Mouse (Mus musculus): ENCODE data around the gene Insig1. TPM values are rescaled to one million over a fixed set of nuclear protein-coding genes. Genes with fewer than 3 reads are reported as not detected.

Insig1 gene
- polyA plus RNA-seq, 1 experiment: 37.4 TPM

DNA sequence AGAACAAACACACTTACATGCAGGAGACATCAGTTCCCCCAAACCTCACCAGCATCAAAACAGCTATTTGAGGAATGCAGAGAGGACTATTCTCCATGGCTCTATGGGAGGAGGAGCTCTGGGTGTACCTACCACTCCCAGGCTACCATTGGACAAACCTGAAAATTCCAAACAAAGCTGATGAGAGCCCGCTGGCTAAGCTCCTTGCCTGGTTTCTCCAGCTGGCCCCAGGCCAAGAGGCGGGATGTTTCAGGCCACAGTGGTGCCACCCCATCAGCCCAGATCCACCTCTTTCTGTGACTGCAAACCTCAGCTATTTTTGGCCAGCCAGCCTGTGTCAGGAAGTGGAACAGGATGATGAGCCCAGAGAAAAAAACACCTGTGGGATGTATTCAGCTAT lies 33.0 kb upstream of the Insig1 start:
- TF ChIP-seq POLR2A (IDR thresholded peaks at IDR 0.05; ENCODE audit: borderline replicate concordance, low read depth, low read length) (no peak), CTCF (IDR thresholded peaks at IDR 0.05; ENCODE audit: low read depth, low read length) (no peak)
- Histone ChIP-seq H3K4me3 (ENCODE audit: insufficient read depth, low read length) (peak overlapping the region; percentile 30), H3K4me1 (ENCODE audit: control insufficient read depth, insufficient read depth, low read length) (peaks cover 47% of the 10 kb centered on the region), H3K27ac (ENCODE audit: insufficient read depth, low read depth, low read length) (peak overlapping the region; percentile 95)

DNA sequence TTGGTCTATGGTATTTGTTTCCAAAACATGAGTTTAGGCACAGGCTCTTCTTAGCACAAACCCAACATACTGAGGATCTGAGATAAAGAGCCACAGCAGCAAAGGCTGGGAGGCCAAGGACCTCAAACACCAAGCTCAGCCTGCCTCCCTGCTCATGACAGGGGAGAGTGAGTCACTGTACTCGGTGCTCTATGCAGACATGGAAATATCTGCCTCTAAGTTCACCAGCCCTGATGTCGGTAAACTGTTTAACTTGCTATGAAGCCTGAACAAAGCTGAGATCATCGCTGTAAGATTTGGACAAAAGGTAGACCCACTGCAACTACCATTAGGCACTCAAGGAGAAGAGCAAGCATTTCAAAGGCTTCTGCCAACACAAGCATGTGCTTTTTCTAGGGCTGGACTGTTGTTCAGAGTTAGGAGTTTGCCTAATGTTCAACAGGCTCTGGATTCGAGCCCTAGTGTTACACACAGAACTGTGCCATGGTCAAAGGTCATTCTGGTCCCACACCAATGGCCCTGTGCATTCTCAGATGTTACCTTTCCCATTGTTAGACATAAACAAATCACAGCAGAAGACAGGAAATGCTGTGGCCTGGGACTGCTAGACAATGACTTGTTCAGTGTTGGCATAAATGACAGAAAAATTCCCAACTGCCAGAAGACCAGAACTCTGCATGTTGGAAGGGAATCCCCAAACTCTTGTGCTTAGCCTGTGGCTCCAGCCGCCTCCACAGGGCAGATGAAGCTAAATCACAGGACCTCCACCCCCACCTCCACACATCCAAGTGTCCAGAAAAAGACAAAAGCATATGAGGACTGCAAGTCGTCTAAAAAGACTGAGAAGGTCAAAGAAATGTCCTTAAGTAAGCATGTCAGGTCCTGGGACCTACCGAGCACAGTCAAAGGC lies 31.2 kb upstream of the Insig1 start:
- Histone ChIP-seq H3K4me3 (ENCODE audit: insufficient read depth, low read length) (no peak overlapping the region), H3K27ac (ENCODE audit: insufficient read depth, low read depth, low read length) (no peak overlapping the region), H3K4me1 (ENCODE audit: control insufficient read depth, insufficient read depth, low read length) (peaks cover 49% of the 10 kb centered on the region)
- TF ChIP-seq POLR2A (IDR thresholded peaks at IDR 0.05; ENCODE audit: borderline replicate concordance, low read depth, low read length) (no peak), CTCF (IDR thresholded peaks at IDR 0.05; ENCODE audit: low read depth, low read length) (no peak)

DNA sequence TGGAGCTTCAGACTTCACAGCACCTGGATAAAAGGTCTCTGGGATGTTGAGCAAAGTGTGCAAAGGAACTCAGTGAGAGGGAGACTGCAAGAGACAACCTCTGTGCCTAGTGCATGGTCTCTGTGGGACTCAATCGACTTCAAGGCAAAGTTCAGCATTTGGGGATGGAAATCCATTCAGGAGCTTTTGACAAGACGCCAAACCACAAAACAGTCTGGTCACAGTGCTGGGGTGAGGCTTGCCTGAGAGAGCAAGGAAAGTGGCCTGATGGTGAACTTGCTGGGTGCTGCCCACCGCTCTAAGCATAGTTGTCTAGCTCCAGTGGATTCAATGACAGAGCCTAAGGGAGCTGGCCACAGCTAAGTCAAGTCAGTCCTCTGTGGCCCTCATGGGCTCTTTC lies 30.4 kb upstream of the Insig1 start:
- no peak overlapping the region for H3K27ac ChIP-seq (ENCODE audit: insufficient read depth, low read depth, low read length)
- H3K4me1 ChIP-seq (ENCODE audit: control insufficient read depth, insufficient read depth, low read length): peaks cover 49% of the 10 kb centered on the region
- no peak overlapping the region for H3K4me3 ChIP-seq (ENCODE audit: insufficient read depth, low read length)
- TF ChIP-seq POLR2A (IDR thresholded peaks at IDR 0.05; ENCODE audit: borderline replicate concordance, low read depth, low read length) (no peak), CTCF (IDR thresholded peaks at IDR 0.05; ENCODE audit: low read depth, low read length) (no peak)

DNA sequence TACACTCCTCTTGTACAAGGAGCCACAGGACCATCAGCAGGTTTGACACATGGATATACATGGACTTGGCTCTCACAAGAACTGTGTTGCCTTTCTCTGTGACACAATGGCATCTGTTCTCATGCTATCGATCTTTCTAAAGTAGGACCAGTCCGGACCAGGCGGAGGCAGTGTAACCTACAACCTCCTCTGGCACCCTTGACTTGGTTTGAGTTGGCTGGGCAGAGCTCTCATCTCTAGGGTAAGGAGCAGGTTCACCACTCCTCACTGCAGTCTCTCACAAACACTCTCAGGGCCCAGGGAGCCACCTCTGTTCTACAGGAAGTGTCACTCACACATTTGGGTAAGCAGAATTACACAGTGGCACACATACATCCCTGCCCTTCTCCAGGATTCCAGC lies 29.1 kb upstream of the Insig1 start:
- peaks cover 39% of the 10 kb centered on the region for H3K4me1 ChIP-seq (ENCODE audit: control insufficient read depth, insufficient read depth, low read length)
- TF ChIP-seq POLR2A (IDR thresholded peaks at IDR 0.05; ENCODE audit: borderline replicate concordance, low read depth, low read length) (no peak), CTCF (IDR thresholded peaks at IDR 0.05; ENCODE audit: low read depth, low read length) (no peak)
- H3K27ac ChIP-seq (ENCODE audit: insufficient read depth, low read depth, low read length): no peak overlapping the region
- no peak overlapping the region for H3K4me3 ChIP-seq (ENCODE audit: insufficient read depth, low read length)

DNA sequence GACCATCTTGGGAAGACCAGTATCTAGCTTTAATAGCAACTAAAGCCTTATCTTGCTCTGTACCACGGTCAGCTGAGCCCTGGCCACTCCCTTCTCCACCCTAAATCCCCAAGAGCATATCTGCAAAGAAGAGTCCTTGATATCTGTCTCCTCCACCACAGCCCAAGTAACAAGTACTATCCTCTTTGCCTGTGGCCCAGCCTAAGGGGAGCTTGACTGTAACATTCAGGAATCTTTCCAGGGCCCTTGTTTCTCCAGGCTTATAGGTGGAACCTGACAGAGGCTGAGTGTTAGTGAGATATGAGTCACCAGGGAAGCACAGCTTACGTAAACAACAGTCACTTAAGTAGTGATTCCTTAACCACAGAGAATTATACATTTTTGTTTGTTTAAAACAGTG lies 28.4 kb upstream of the Insig1 start:
- TF ChIP-seq POLR2A (IDR thresholded peaks at IDR 0.05; ENCODE audit: borderline replicate concordance, low read depth, low read length): no peak
- no peak for TF ChIP-seq CTCF (IDR thresholded peaks at IDR 0.05; ENCODE audit: low read depth, low read length)
- Histone ChIP-seq H3K4me1 (ENCODE audit: control insufficient read depth, insufficient read depth, low read length) (peaks cover 38% of the 10 kb centered on the region), H3K27ac (ENCODE audit: insufficient read depth, low read depth, low read length) (no peak overlapping the region), H3K4me3 (ENCODE audit: insufficient read depth, low read length) (no peak overlapping the region)

DNA sequence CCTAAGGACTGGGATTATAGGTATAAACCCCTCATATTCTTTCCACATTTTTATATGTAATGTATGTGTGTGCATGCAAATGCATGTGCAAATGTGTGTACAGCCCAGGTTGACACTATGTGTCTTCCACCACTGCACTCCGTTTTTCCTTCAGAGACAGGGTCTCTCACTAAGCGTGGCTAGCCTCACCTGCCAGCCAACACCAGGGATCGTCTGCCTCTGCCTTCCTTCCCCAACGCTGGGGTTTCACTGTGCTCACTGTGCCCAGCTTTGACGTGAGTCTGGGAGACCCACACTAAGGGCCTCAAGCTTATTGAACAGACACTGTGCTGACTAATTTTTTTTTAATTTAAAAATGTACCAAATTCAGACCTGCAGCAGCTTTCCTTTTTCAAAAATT lies 27.8 kb upstream of the Insig1 start:
- Histone ChIP-seq H3K27ac (ENCODE audit: insufficient read depth, low read depth, low read length) (no peak overlapping the region), H3K4me3 (ENCODE audit: insufficient read depth, low read length) (no peak overlapping the region), H3K4me1 (ENCODE audit: control insufficient read depth, insufficient read depth, low read length) (peaks cover 37% of the 10 kb centered on the region)
- TF ChIP-seq CTCF (IDR thresholded peaks at IDR 0.05; ENCODE audit: low read depth, low read length): no peak
- TF ChIP-seq POLR2A (IDR thresholded peaks at IDR 0.05; ENCODE audit: borderline replicate concordance, low read depth, low read length): no peak

DNA sequence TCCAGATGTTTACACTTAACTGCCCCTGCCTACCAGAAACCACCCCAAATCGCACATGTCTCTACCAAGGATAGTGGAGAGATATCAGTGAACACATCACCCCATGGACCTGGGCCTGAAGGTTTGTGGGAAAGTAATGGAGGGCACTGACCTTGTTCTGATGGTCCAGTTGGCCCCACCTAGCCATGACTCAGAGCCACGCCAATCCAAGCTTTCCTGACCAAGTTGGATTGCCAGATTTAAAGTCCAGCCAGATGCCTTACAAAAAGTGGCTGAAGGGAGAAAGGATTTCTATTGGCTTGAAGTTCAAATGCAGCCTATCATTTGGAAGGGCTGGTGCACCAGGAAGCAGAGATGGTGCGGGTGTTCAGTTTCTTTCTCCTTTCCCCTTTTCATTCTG lies 24.2 kb upstream of the Insig1 start:
- no peak overlapping the region for H3K4me3 ChIP-seq (ENCODE audit: insufficient read depth, low read length)
- H3K27ac ChIP-seq (ENCODE audit: insufficient read depth, low read depth, low read length): no peak overlapping the region
- no peak for TF ChIP-seq CTCF (IDR thresholded peaks at IDR 0.05; ENCODE audit: low read depth, low read length)
- no peak for TF ChIP-seq POLR2A (IDR thresholded peaks at IDR 0.05; ENCODE audit: borderline replicate concordance, low read depth, low read length)
- peaks cover 26% of the 10 kb centered on the region for H3K4me1 ChIP-seq (ENCODE audit: control insufficient read depth, insufficient read depth, low read length)

DNA sequence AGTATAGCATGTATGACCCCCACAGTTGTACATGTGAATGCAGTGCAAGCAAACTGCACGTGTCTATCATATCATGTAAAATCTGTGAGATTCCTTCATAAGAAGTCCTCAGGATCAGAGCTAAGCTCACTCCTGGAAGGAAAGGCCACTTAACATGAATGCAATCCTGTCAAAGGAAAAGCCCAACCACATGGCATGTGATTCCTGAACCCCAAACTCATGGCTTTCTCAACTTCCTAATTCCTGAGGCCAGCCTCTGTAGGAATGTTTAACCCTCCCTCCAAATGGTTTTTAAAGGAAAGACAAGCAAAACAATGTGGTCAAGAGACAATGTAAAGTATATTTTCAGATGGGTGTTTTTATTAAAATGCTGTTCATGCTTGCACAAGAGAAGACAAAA lies 23.2 kb upstream of the Insig1 start:
- Histone ChIP-seq H3K4me3 (ENCODE audit: insufficient read depth, low read length) (no peak overlapping the region), H3K27ac (ENCODE audit: insufficient read depth, low read depth, low read length) (no peak overlapping the region), H3K4me1 (ENCODE audit: control insufficient read depth, insufficient read depth, low read length) (peaks cover 19% of the 10 kb centered on the region)
- TF ChIP-seq POLR2A (IDR thresholded peaks at IDR 0.05; ENCODE audit: borderline replicate concordance, low read depth, low read length): no peak
- no peak for TF ChIP-seq CTCF (IDR thresholded peaks at IDR 0.05; ENCODE audit: low read depth, low read length)

DNA sequence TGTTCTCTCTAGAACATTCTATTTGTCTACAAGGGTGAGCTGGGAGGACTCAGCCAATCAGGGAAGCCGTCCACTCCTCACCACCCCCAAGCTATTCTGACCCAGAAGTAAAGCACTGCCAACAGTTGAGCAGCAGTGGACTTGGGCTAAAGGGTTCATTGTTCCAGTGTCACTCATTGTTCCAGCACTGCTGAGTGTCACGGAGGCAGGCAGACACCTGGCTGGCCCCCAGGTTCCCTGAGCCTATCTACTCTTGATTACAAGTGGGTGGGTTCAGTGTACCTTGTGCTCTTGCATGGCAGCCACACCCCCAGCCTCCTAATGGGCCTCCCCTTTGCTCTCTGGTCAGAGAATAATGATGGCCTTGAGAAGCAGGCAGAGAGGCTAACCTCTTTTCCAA lies 15.7 kb upstream of the Insig1 start:
- no peak overlapping the region for H3K27ac ChIP-seq (ENCODE audit: insufficient read depth, low read depth, low read length)
- peaks cover 7% of the 10 kb centered on the region for H3K4me1 ChIP-seq (ENCODE audit: control insufficient read depth, insufficient read depth, low read length)
- TF ChIP-seq CTCF (IDR thresholded peaks at IDR 0.05; ENCODE audit: low read depth, low read length) (no peak), POLR2A (IDR thresholded peaks at IDR 0.05; ENCODE audit: borderline replicate concordance, low read depth, low read length) (no peak)
- H3K4me3 ChIP-seq (ENCODE audit: insufficient read depth, low read length): no peak overlapping the region

DNA sequence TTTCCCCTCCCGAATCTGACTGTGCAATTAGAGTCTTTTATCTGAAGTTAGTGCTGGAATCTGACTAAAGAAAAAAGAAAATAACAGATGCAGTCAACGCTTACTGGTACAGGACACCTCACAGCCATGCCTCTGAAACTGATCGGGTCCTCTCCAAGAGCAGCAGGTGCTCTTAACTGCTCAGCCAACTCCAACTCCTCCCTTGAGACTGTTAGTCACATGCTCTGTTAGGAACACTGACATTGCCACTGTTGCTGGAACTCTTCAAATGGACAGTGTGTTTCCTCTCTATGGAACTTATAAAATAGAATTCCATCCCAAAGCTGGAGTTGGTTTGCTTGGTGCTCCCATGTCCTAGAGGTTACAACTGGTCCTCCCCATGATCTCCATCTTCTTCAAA lies 14.3 kb upstream of the Insig1 start:
- TF ChIP-seq POLR2A (IDR thresholded peaks at IDR 0.05; ENCODE audit: borderline replicate concordance, low read depth, low read length): no peak
- no peak for TF ChIP-seq CTCF (IDR thresholded peaks at IDR 0.05; ENCODE audit: low read depth, low read length)

More for the DNA sequence above, 14.3 kb upstream of the Insig1 start:
- Histone ChIP-seq H3K4me1 (ENCODE audit: control insufficient read depth, insufficient read depth, low read length) (peaks cover 10% of the 10 kb centered on the region), H3K27ac (ENCODE audit: insufficient read depth, low read depth, low read length) (no peak overlapping the region), H3K4me3 (ENCODE audit: insufficient read depth, low read length) (no peak overlapping the region)

All from bone marrow macrophage, adult 2 months (primary cell).